Mouse (Mus musculus) C2C12 (cell line): ENCODE results near the gene Cd276. TPM values are rescaled to one million over a fixed set of nuclear protein-coding genes. Genes with fewer than 3 reads are reported as not detected.

ENCODE experiments used
- H3K27me3 ChIP-seq: one replicate; pipeline ENCODE4 v1.6.1; 2011; ENCODE audit not compliant: control insufficient read depth, insufficient read depth, insufficient read length
- H3K36me3 ChIP-seq: one replicate; pipeline ENCODE4 v1.6.1; 2011; ENCODE audit not compliant: control insufficient read depth, insufficient read depth
- H3K4me3 ChIP-seq: one replicate; pipeline ENCODE4 v1.5.1; 2011; ENCODE audit warnings: mild to moderate bottlenecking, control low read depth; ENCODE audit not compliant: poor library complexity, insufficient read depth, severe bottlenecking
- H3K79me2 ChIP-seq: one replicate; pipeline ENCODE4 v1.6.1; 2011; ENCODE audit not compliant: control insufficient read depth, insufficient read depth
- H3K79me3 ChIP-seq: one replicate; pipeline ENCODE4 v1.6.1; 2011; ENCODE audit warnings: low read depth, control low read depth
- H3ac ChIP-seq: one replicate; pipeline ENCODE3; 2011; ENCODE audit warnings: low read depth; ENCODE audit not compliant: control insufficient read depth, insufficient read length
- CEBPB ChIP-seq: IDR thresholded peaks from one replicate; pipeline ENCODE4 v1.6.1; 2011; ENCODE audit warnings: low read depth, mild to moderate bottlenecking, control low read depth, moderate library complexity
- CTCF ChIP-seq: IDR thresholded peaks from one replicate; pipeline ENCODE4 v1.5.1; 2011; ENCODE audit not compliant: control insufficient read depth, insufficient read depth, insufficient read length
- FOSL1 ChIP-seq: IDR thresholded peaks from one replicate; pipeline ENCODE4 v1.8.0; 2011; ENCODE audit warnings: mild to moderate bottlenecking, low read length; ENCODE audit not compliant: poor library complexity, insufficient read depth, severe bottlenecking
- MAX ChIP-seq: IDR thresholded peaks from one replicate; pipeline ENCODE4 v1.6.1; 2011; ENCODE audit warnings: mild to moderate bottlenecking, control low read depth
- MYOD1 ChIP-seq: IDR thresholded peaks from one replicate; pipeline ENCODE4 v1.6.1; 2011; ENCODE audit warnings: low read depth; ENCODE audit not compliant: control insufficient read depth, insufficient read length
- MYOG ChIP-seq: IDR thresholded peaks from one replicate; pipeline ENCODE4 v1.6.1; 2011; ENCODE audit not compliant: control insufficient read depth, insufficient read length; ENCODE audit errors: extremely low read depth
- USF1 ChIP-seq: IDR thresholded peaks from one replicate; pipeline ENCODE4 v1.6.1; 2011; ENCODE audit warnings: low read depth, mild to moderate bottlenecking, control low read depth, moderate library complexity
- polyA plus RNA-seq: library from polyadenylated mRNA; unstranded; fragments of >200 nt; fragmentation: generic; extraction: Trizol; gene quantifications from one replicate; pipeline ENCODE4 v1.2.1, GENCODE M21; 2012; ENCODE audit warnings: missing spikeins

The Cd276 gene
- polyA plus RNA-seq, 1 experiment, result 28.8 TPM

GRCm38 (mm10) chr9:58495035-58495434, 60.2 kb downstream of the Cd276 start:
- Histone ChIP-seq H3ac (no peak overlapping the region), H3K79me2 (no peaks in the 10 kb centered on the region), H3K27me3 (no peaks in the 10 kb centered on the region), H3K36me3 (no peaks in the 10 kb centered on the region), H3K4me3 (no peak overlapping the region), H3K79me3 (no peaks in the 10 kb centered on the region)
- TF ChIP-seq MAX (no peak), MYOG (no peak), CEBPB (no peak), CTCF (no peak), USF1 (no peak), FOSL1 (no peak), MYOD1 (no peak)

- no peak overlapping the region for H3K4me3 ChIP-seq
- TF ChIP-seq USF1, result no peak
- H3K36me3 ChIP-seq, result no peaks in the 10 kb centered on the region
- H3K79me2 ChIP-seq, result no peaks in the 10 kb centered on the region
- no peaks in the 10 kb centered on the region for H3K27me3 ChIP-seq
- no peaks in the 10 kb centered on the region for H3K79me3 ChIP-seq
- no peak overlapping the region for H3ac ChIP-seq
Measured at GRCm38 (mm10) chr9:58490391-58490790, 64.8 kb downstream of the Cd276 start.

GRCm38 (mm10) chr9:58489865-58490165, 65.4 kb downstream of the Cd276 start:
- TF ChIP-seq MYOG (no peak), MYOD1 (no peak), FOSL1 (no peak), CTCF (no peak), USF1 (no peak), MAX (no peak), CEBPB (no peak)
- no peaks in the 10 kb centered on the region for H3K36me3 ChIP-seq

GRCm38 (mm10) chr9:58489133-58489864, 65.9 kb downstream of the Cd276 start:
- Histone ChIP-seq H3K4me3 (peak overlapping the region; percentile 32), H3ac (peak overlapping the region; percentile 85), H3K27me3 (no peaks in the 10 kb centered on the region), H3K79me3 (no peaks in the 10 kb centered on the region), H3K79me2 (no peaks in the 10 kb centered on the region), H3K36me3 (no peaks in the 10 kb centered on the region)
- TF ChIP-seq MYOG (no peak), CEBPB (no peak), FOSL1 (no peak), MAX (no peak), USF1 (no peak), MYOD1 (no peak), CTCF (no peak)

More at GRCm38 (mm10) chr9:58489865-58490165, 65.4 kb downstream of the Cd276 start:
- Histone ChIP-seq H3ac (no peak overlapping the region), H3K4me3 (no peak overlapping the region), H3K79me2 (no peaks in the 10 kb centered on the region), H3K79me3 (no peaks in the 10 kb centered on the region), H3K27me3 (no peaks in the 10 kb centered on the region)

GRCm38 (mm10) chr9:58487851-58488801, 67.1 kb downstream of the Cd276 start, which contains the start of gene Insyn1:
TSS of gene Insyn1 (plus strand) at chr9:58488603.
- Histone ChIP-seq H3K36me3 (no peaks in the 10 kb centered on the region), H3K79me2 (no peaks in the 10 kb centered on the region), H3K79me3 (no peaks in the 10 kb centered on the region), H3K4me3 (peak within 1 kb of the TSS; percentile 32), H3ac (peak within 1 kb of the TSS; percentile 85), H3K27me3 (no peaks in the 10 kb centered on the region)
- TF ChIP-seq MYOG, result no peak
- no peak for TF ChIP-seq FOSL1

GRCm38 (mm10) chr9:58487076-58487475, 68.2 kb downstream of the Cd276 start:
- no peaks in the 10 kb centered on the region for H3K27me3 ChIP-seq
- no peak for TF ChIP-seq MYOG
- no peak for TF ChIP-seq CEBPB
- H3K4me3 ChIP-seq, result no peak overlapping the region
- H3K79me2 ChIP-seq, result no peaks in the 10 kb centered on the region
- H3K79me3 ChIP-seq, result no peaks in the 10 kb centered on the region
- no peak overlapping the region for H3ac ChIP-seq
- H3K36me3 ChIP-seq, result no peaks in the 10 kb centered on the region

Other genes starting within 250 kb of the Cd276 start
- 5.1 TPM for gene Loxl1, start 242.3 kb downstream of the Cd276 start, polyA plus RNA-seq
- not detected for gene Tbc1d21, start 185.0 kb downstream of the Cd276 start, polyA plus RNA-seq
- gene Insyn1, start 66.8 kb downstream of the Cd276 start, polyA plus RNA-seq, result 23.3 TPM
- gene Nptn, start 26.8 kb upstream of the Cd276 start, polyA plus RNA-seq, result 262 TPM
- 1.1 TPM for gene Rec114, start 188.5 kb upstream of the Cd276 start, polyA plus RNA-seq